21 mouse cellular contexts compared by ENCODE assay signal in the genomic region with DNA sequence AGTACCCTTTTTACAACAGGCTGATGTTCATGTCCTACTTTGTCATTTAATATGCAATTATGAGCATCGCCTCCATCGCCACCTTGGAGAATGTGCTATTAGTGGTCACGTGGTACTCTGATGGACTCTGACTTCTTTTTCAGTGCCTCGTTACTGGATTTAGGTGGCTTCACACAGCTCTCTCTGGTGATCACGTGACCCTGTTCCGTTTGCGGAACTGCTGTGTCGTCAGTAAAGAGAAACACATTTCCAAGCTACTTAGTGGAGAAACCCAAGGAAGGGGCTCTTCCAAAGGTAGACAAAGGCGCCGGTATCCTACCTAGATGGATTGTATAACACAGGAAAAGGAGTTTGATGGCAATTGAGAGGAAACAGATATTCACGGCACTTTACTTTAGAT. TPM values are rescaled to one million over a fixed set of nuclear protein-coding genes. Genes with fewer than 3 reads are reported as not detected.
A peak's percentile ranks its signal among the peaks of the same experiment; 100 is the strongest.
DNase-seq lines count a peak whose midpoint lies in the region; ATAC-seq and TF ChIP-seq lines count a peak whose summit lies in the region.
"Had no signal": no experiment of that assay in that cellular context is flagged by ENCODE, and none has a peak within 500 bp of the region (broad histone marks: within the 10 kb centered on the region; RNA-seq: fewer than 3 reads in every experiment).

No protein-coding gene starts in this region.

- no peak for ATAC-seq in midbrain, postnatal 0 days (ENCODE audit: low FRiP score)
- ATAC-seq: forebrain, embryonic 13.5 days; forebrain, embryonic 15.5 days had no signal

- H3K27me3 ChIP-seq in C2C12 (ENCODE audit: control insufficient read depth, insufficient read depth, insufficient read length) (no peaks in the 10 kb centered on the region), MEL (ENCODE audit: control insufficient read depth in 1 of 2, insufficient read depth in 2 of 2, low read length in 2 of 2) (peaks cover 0 to 2% of the 10 kb centered on the region in 2 experiments; a peak in 1 of 4 replicates)
- no peaks in the 10 kb centered on the region for H3K27me3 ChIP-seq in midbrain, postnatal 0 days (ENCODE audit: insufficient read depth, low read length)
- H3K27me3 ChIP-seq: embryonic facial prominence, embryonic 12.5 days; forebrain, embryonic 13.5 days; forebrain, embryonic 15.5 days had no signal

- no peaks in the 10 kb centered on the region for H3K4me1 ChIP-seq in MEL (ENCODE audit: control insufficient read depth in 1 of 2, insufficient read depth in 2 of 2, low read length in 2 of 2)
- no peaks in the 10 kb centered on the region for H3K4me1 ChIP-seq in midbrain, postnatal 0 days (ENCODE audit: insufficient read depth, low read length)
- H3K4me1 ChIP-seq: embryonic facial prominence, embryonic 10.5 days; embryonic facial prominence, embryonic 12.5 days had no signal

- no peak for TF ChIP-seq POLR2A in MEL (IDR thresholded peaks at IDR 0.05; ENCODE audit: control insufficient read depth in 1 of 2, insufficient read depth in 1 of 2, low read depth in 1 of 2, low read length in 2 of 2, poor library complexity in 1 of 2)

- TF ChIP-seq EP300 in MEL (IDR thresholded peaks at IDR 0.05; ENCODE audit: low read depth in 1 of 2, low read length in 2 of 2), result no peak

- no peak overlapping the region for H3K4me2 ChIP-seq in midbrain, postnatal 0 days (ENCODE audit: low read depth, low read length, poor library complexity, severe bottlenecking)
- H3K4me2 ChIP-seq: embryonic facial prominence, embryonic 12.5 days; forebrain, embryonic 13.5 days; forebrain, embryonic 15.5 days had no signal

- DNase-seq in kidney, adult 9 months, result peak; percentile 5
- DNase-seq in kidney, adult 18-20 months, result no peak
- no peak for DNase-seq in MEL (ENCODE audit: low read depth, low spot score)
- no peak for DNase-seq in midbrain, postnatal 0 days (ENCODE audit: low spot score)
- no peak for DNase-seq in embryo, embryonic 10.5 days (ENCODE audit: low spot score)
- DNase-seq: adrenal gland, adult 2 months; adrenal gland, postnatal 10 days; adrenal gland, postnatal 25 days; B cell, adult 2 months; cerebellum, adult 11 months; cerebellum, adult 18-20 months; cerebellum, adult 8-10 months; cerebellum, adult 9-11 months; cerebellum, postnatal 14 days; cerebellum, postnatal 36 days had no signal

- no peaks in the 10 kb centered on the region for H3K79me2 ChIP-seq in C2C12 (ENCODE audit: control insufficient read depth, insufficient read depth)
- H3K79me2 ChIP-seq in MEL (ENCODE audit: control insufficient read depth, insufficient read depth, low read length, poor library complexity), result no peaks in the 10 kb centered on the region

- no peaks in the 10 kb centered on the region for H3K9me3 ChIP-seq in MEL (replicated peaks; ENCODE audit: insufficient read depth, low read length)
- H3K9me3 ChIP-seq in midbrain, postnatal 0 days (ENCODE audit: low read length), result no peaks in the 10 kb centered on the region
- H3K9me3 ChIP-seq: embryonic facial prominence, embryonic 10.5 days; embryonic facial prominence, embryonic 12.5 days; forebrain, embryonic 13.5 days; forebrain, embryonic 15.5 days; G1E had no signal

- TF ChIP-seq RAD21 in MEL (IDR thresholded peaks at IDR 0.05; ENCODE audit: low read depth, low read length), result no peak

- TF ChIP-seq CTCF in C2C12 (IDR thresholded peaks at IDR 0.05; ENCODE audit: control insufficient read depth, insufficient read depth, insufficient read length), result no peak
- no peak for TF ChIP-seq CTCF in MEL (IDR thresholded peaks at IDR 0.05 in 2 of 3, conservative IDR thresholded peaks at IDR 0.05 in 1 of 3; ENCODE audit: control insufficient read depth in 1 of 3, insufficient read depth in 1 of 3, low read depth in 2 of 3, low read length in 3 of 3, poor library complexity in 1 of 3, severe bottlenecking in 1 of 3)
- no peak for TF ChIP-seq CTCF in midbrain, postnatal 0 days (IDR thresholded peaks at IDR 0.05)

- WGBS in midbrain, postnatal 0 days, result 78% methylated on average over 11 of the region's 11 CpGs

- H3K79me3 ChIP-seq in C2C12 (ENCODE audit: low read depth), result no peaks in the 10 kb centered on the region

- H3ac ChIP-seq in C2C12 (ENCODE audit: control insufficient read depth, insufficient read length, low read depth), result no peak overlapping the region

- no peak overlapping the region for H3K9ac ChIP-seq in MEL (ENCODE audit: control insufficient read depth, low read depth, low read length, poor library complexity, severe bottlenecking)
- no peak overlapping the region for H3K9ac ChIP-seq in midbrain, postnatal 0 days (replicated peaks; ENCODE audit: low read length, poor library complexity, severe bottlenecking)
- H3K9ac ChIP-seq: embryonic facial prominence, embryonic 12.5 days; forebrain, embryonic 13.5 days; forebrain, embryonic 15.5 days had no signal

- H3K4me3 ChIP-seq in C2C12 (ENCODE audit: insufficient read depth, poor library complexity, severe bottlenecking), result no peak overlapping the region
- no peak overlapping the region for H3K4me3 ChIP-seq in MEL (ENCODE audit: control insufficient read depth in 1 of 2, insufficient read depth in 1 of 2, low read depth in 2 of 2, low read length in 2 of 2)
- no peak overlapping the region for H3K4me3 ChIP-seq in midbrain, postnatal 0 days (ENCODE audit: low read depth, low read length)
- H3K4me3 ChIP-seq: embryonic facial prominence, embryonic 10.5 days; embryonic facial prominence, embryonic 12.5 days; forebrain, embryonic 13.5 days; forebrain, embryonic 15.5 days had no signal

- H3K36me3 ChIP-seq in C2C12 (ENCODE audit: control insufficient read depth, insufficient read depth), result peaks cover 8% of the 10 kb centered on the region
- H3K36me3 ChIP-seq in MEL (ENCODE audit: control insufficient read depth in 1 of 2, insufficient read depth in 2 of 2, low read length in 2 of 2), result no peaks in the 10 kb centered on the region
- peaks cover 47% of the 10 kb centered on the region for H3K36me3 ChIP-seq in midbrain, postnatal 0 days (ENCODE audit: insufficient read depth, low read length)
- H3K36me3 ChIP-seq: G1E had no signal

- H3K27ac ChIP-seq in MEL (ENCODE audit: control insufficient read depth, low read depth, low read length), result no peak overlapping the region
- no peak overlapping the region for H3K27ac ChIP-seq in midbrain, postnatal 0 days (ENCODE audit: low read depth, low read length)
- H3K27ac ChIP-seq: embryonic facial prominence, embryonic 10.5 days; embryonic facial prominence, embryonic 12.5 days; forebrain, embryonic 13.5 days; forebrain, embryonic 15.5 days had no signal

TF ChIP-seq in C2C12, 6 proteins besides CTCF, POLR2A, EP300 and RAD21:
- TF ChIP-seq USF1 (IDR thresholded peaks at IDR 0.05; ENCODE audit: low read depth) (peak; percentile 22), MAX (IDR thresholded peaks at IDR 0.05) (no peak)

TF ChIP-seq in MEL, 35 proteins besides CTCF, POLR2A, EP300 and RAD21:
- TF ChIP-seq MEF2A (IDR thresholded peaks at IDR 0.05; ENCODE audit: extremely low read depth, insufficient replicate concordance, low read depth, low read length, poor library complexity, severe bottlenecking), result no peak
- peak; percentile 48; the same call in 1 of the 2 replicates for TF ChIP-seq USF1 (IDR thresholded peaks at IDR 0.05; ENCODE audit: low read depth, low read length)
- TF ChIP-seq MYB (IDR thresholded peaks at IDR 0.05; ENCODE audit: low read depth, low read length), result no peak
- no peak for TF ChIP-seq GABPA (IDR thresholded peaks at IDR 0.05; ENCODE audit: low read depth, low read length)
- TF ChIP-seq MAX (IDR thresholded peaks at IDR 0.05; ENCODE audit: low read length), result no peak
- TF ChIP-seq ZNF384 (IDR thresholded peaks at IDR 0.05; ENCODE audit: low read depth, low read length), result no peak
- no peak for TF ChIP-seq UBTF (IDR thresholded peaks at IDR 0.05; ENCODE audit: borderline replicate concordance, insufficient read depth, low read depth, low read length)
- no peak for TF ChIP-seq KAT2A (conservative IDR thresholded peaks at IDR 0.05; ENCODE audit: low read depth, low read length)

RNA-seq across cellular contexts. Expression of gene Gpr161, which starts 12.6 kb away (rescaled TPM):
- 4.0 TPM for polyA plus RNA-seq in C2C12 (2012; fragmentation: generic; extraction: Trizol)
- 0.08 and 0.10 TPM in 2 replicates for total RNA-seq in MEL (2012; rRNA removed)
- under 1 TPM in 1 of 2 experiments, not detected in 1; 0.97 TPM for polyA plus RNA-seq in MEL (2012; ENCODE audit: insufficient read depth in 1 of 2, insufficient read length in 2 of 2, low read depth in 1 of 2, low replicate concordance in 2 of 2, missing spikeins in 1 of 2)
- 51.3 and 61.0 TPM in 2 replicates for total RNA-seq in midbrain, postnatal 0 days (2014; rRNA removed)
- polyA plus RNA-seq in midbrain, postnatal 0 days (2015; fragmentation: Nextera tagmentation; extraction: Ambion mirVana), result 2.5 and 2.7 TPM in 2 replicates
- polyA plus RNA-seq: G1E had no signal
